Mouse (Mus musculus) lung, postnatal 14 days (tissue): ENCODE data around the gene Akap2.
A peak's percentile ranks its signal among the peaks of the same experiment; 100 is the strongest.

Experiments used
- DNase-seq: peaks from one replicate; pipeline ENCODE4 v3.0.0; 2021

Akap2 gene

GRCm38 (mm10) chr4:57703574-57704470 lies 13.6 kb upstream of the Akap2 start:
- DNase-seq: no peak

- DNase-seq: no peak
Measured at GRCm38 (mm10) chr4:57704575-57704974, 12.9 kb upstream of the Akap2 start.

- DNase-seq: no peak
Measured at GRCm38 (mm10) chr4:57715849-57716248, 1.6 kb upstream of the Akap2 start.

DNA sequence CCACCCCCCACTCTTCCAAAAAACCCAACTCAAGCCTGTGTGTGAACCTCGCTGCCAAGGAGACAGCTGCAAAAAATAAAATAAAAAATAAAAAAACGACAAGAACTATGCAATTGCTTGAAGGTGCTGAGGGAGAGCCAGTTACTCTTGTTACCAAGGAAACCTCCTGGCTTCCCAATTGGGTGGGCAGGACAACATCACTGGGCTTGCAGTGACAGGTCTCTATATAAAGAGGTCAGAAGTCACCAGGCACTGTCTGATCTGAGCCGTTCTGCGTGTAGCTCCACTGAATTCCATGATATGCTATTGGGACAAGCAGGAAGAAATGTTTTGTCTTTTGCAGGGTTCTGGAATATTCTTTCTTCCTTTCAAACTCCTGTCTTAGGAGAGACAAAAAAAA lies 722 bp upstream of the Akap2 start:
- no peak for DNase-seq

DNA sequence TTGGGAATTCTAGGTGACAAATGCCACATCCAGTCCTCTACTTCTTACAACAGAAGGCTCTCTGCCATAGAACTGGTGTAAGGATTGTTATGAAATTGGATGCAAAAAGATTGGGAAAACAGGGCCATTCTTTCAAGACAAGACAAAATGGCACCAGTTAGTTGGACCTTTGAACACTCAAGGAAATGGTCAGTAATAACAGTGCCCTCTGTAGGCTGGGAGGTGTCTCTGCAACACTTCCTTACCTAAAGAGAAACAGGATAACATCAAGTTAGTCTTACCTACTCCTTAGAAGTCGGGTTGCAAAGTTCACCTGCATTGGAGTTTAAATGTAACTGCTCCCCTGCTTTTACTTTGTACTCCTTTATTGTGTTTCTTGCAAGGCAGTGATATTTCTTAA lies 1.9 kb downstream of the Akap2 start:
- no peak for DNase-seq

GRCm38 (mm10) chr4:57720869-57721361 lies 3.5 kb downstream of the Akap2 start:
- peak; percentile 18 for DNase-seq

DNA sequence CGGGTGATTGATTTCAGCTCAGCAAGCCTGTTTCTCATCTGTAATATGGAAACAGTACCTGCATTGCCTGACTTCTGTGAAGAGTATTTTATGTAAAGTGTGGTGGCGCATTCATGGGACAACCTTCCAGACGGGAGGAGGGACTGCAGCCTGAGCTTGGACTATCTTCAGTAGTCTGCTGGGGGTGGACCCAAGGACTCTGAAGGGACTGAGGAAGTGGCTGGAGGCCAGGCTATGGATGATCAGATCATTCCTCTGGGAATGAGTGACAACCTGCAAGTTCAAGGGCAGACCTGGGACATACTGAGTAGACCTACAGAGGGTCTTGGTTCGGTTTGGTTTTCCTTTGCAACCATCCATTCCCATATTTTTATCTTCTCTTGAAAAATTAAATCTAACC lies 4.8 kb downstream of the Akap2 start:
- DNase-seq: no peak

GRCm38 (mm10) chr4:57723659-57724058 lies 6.2 kb downstream of the Akap2 start:
- no peak for DNase-seq

DNA sequence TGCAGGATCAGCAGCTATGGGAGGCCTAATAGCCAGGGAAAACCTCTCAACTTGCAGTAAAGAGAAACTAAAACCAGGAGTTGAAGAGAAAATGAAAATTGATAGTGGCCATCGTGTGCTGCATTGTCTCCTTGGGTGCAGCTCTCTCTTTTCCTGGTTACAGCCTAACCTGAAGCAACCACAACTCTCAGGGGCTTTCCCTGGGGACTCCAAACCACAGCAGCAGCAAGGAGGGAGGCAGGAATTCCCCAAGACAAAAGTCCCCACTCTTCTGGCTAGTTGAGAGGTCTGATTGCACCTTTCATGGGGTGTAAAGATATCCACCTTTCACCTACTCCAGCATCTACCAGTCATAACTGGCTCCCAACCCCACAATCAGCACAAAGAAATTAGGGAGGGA lies 8.1 kb downstream of the Akap2 start:
- DNase-seq: no peak

- DNase-seq: no peak
Measured at GRCm38 (mm10) chr4:57728611-57729183, 11.2 kb downstream of the Akap2 start.

GRCm38 (mm10) chr4:57730047-57730446 lies 12.6 kb downstream of the Akap2 start:
- no peak for DNase-seq

GRCm38 (mm10) chr4:57730801-57731598 lies 13.5 kb downstream of the Akap2 start:
- DNase-seq: no peak

GRCm38 (mm10) chr4:57732351-57732750 lies 14.9 kb downstream of the Akap2 start:
- DNase-seq: no peak

- no peak for DNase-seq
Measured at GRCm38 (mm10) chr4:57733445-57733844, 16.0 kb downstream of the Akap2 start.

DNA sequence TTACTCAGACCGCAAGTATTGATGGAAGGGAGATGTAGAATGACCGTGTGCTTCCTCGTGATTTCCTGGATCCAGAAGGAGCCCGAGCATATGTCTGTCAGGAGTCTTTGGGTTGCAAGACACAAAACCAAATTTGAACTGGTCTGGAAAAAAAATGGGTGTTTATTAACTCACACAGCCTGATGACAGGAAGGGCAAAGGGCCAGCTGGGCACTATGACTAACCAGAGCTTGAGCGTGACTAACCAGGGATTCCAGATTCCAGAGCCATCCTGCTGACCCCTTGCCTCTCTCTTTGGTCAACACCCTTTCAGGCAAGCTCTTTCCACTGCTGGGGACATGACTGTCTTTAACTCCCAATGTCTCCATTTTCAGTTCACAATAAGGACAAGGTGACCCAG lies 18.0 kb downstream of the Akap2 start:
- no peak for DNase-seq

GRCm38 (mm10) chr4:57738856-57739552 lies 21.5 kb downstream of the Akap2 start:
- no peak for DNase-seq

DNA sequence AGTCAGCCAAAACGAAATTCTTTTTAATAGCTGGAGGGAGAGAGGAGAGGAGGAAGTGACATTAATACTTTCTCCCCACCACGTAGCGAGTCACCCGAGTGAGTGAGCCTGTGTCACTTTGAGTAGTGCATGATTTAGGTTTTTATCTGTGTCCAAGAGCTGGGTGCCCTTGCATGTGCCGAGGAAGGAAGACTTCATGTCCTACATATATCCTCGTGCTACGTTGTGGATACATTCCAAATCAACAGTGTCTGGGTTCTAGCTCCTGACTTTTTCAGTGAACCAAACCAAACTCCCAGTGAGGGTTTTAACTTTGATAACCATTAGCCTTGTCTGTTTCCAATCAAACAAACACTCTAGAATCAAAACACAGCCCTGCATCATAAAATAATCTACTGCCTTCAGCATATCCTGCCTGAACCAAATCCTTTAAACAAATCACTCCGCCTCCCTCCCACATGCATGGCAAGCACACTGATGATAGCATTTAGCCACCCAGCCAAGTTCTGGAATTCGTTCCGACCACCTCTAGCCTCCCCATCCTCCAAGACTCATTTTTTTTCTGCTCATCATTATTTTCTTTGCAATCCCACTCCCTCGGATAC lies 26.0 kb downstream of the Akap2 start:
- DNase-seq: no peak

DNA sequence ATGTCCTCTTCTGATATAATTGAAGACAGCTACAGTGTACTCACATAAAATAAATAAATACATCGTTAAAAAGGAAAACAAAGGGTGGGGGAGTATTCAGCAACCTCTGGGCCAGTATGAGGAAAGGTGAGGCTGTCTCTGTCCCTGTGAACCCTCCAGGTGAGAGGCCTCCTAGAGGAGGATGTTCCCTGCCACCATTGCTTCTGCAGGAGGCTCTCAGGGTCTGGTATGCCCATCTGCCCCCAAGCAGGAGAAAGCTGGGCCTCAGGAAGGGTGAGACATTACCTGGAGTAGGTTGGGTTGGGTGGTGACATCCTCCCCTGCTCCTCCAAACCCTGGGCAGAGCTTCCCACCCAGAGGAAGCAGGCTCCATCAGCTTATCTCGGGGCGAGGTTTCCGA lies 33.2 kb downstream of the Akap2 start:
- DNase-seq: no peak

- DNase-seq: no peak
Measured at GRCm38 (mm10) chr4:57751054-57751453, 33.6 kb downstream of the Akap2 start.

DNA sequence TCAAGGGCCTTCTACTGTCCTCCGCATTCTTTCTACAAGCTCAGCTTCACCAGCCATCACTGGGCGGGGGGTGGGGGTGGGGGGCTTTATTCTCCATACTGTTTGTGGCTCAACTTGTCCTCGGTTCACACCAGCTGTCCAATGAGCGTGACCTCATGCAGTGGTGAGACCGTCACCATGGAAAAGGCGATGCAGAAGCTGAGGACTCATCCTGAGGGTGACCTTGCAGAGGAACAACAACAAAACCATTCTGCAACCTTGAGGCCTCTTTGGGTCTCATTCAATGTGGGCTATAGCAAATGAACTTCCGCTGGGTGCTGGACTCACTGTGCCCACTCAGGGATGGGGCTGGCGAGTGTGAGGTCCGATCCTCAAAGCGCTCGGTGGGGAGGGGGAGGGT lies 34.1 kb downstream of the Akap2 start:
- DNase-seq: no peak

DNA sequence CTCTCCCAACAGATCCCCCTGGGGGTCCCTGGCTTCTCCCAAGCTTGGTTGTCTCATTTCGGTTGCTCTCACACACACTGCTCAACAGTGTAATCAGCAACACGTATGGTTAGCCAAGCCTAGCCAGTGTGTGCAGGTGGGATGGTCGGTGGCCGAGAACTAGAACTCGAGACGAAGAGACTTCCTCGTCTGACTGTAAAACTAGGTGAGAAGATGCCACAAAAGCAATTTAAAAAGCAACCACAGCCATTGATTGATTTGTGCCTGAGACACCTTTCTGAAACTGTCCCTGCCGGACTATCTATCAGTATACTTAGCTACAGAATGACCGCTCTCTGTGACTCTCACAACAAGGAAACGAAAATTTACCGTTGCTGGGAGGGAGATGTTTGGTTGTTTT lies 37.6 kb downstream of the Akap2 start:
- no peak for DNase-seq

DNA sequence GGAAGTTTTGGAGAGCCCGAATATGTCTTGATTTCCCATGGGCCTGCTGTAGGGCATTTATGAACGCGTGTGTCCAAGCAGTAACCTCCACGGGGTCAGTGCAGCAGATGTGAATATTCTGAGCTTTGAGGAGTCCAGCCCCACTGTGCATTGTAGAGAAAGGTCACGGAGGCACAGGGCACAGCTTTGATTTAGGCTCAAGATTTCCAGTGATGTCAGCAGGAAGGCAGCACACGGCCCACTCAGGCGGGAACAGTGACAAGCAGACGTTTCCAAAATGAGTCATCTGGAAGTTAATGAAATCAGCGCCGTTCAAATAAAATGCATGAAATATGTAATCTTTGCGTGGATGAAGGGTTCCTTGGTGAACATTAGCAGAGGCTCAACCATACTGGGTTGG lies 40.5 kb downstream of the Akap2 start:
- DNase-seq: no peak

- DNase-seq: no peak
Measured at GRCm38 (mm10) chr4:57762424-57762823, 45.0 kb downstream of the Akap2 start.
